Mouse (Mus musculus) lung, postnatal 0 days (tissue): ENCODE measurements around the gene Gbp5. TPM values are rescaled to one million over a fixed set of nuclear protein-coding genes. Genes with fewer than 3 reads are reported as not detected.
A peak's percentile ranks its signal among the peaks of the same experiment; 100 is the strongest.
"Not testable (repeated sequence)": the region's sequence is repeated elsewhere in the genome, so short reads cannot be mapped to it uniquely, and the experiment has no call there.

ENCODE experiments used
- ATAC-seq: fragments of 200-750 bp; cut with Nextera tagmentation; 2 replicates; pipeline ENCODE4 v1.8.0; 2017; ENCODE audit warnings: moderate library complexity
- DNase-seq: peaks from one replicate; pipeline ENCODE4 v3.0.0-alpha.2; 2016; ENCODE audit warnings: low spot score
- H3K27ac ChIP-seq: fragments of 300-500 bp; sonication (generic); 2 replicates; pipeline ENCODE4 v1.5.1; 2014; ENCODE audit warnings: antibody characterized with exemption, mild to moderate bottlenecking, low read length, mixed read lengths
- H3K27me3 ChIP-seq: fragments of 300-500 bp; sonication (generic); replicated peaks from 2 replicates; pipeline ENCODE4 v1.6.1; 2014; ENCODE audit warnings: low read length, mixed read lengths; ENCODE audit not compliant: insufficient read depth
- H3K36me3 ChIP-seq: fragments of 300-500 bp; sonication (generic); 2 replicates; pipeline ENCODE4 v1.6.1; 2014; ENCODE audit warnings: low read length, mixed read lengths; ENCODE audit not compliant: insufficient read depth
- H3K4me1 ChIP-seq: fragments of 300-500 bp; sonication (generic); 2 replicates; pipeline ENCODE4 v1.6.1; 2014; ENCODE audit warnings: antibody characterized with exemption, low read depth, low read length, mixed read lengths; ENCODE audit not compliant: insufficient read depth
- H3K4me2 ChIP-seq: fragments of 300-500 bp; sonication (generic); replicated peaks from 2 replicates; pipeline ENCODE4 v1.6.1; 2014; ENCODE audit warnings: low read depth, mild to moderate bottlenecking, low read length, moderate library complexity, mixed read lengths
- H3K4me3 ChIP-seq: fragments of 300-500 bp; sonication (generic); 2 replicates; pipeline ENCODE4 v1.5.1; 2014; ENCODE audit warnings: low read depth, low read length
- H3K9ac ChIP-seq: fragments of 300-500 bp; sonication (generic); replicated peaks from 2 replicates; pipeline ENCODE4 v1.6.1; 2014; ENCODE audit warnings: low read depth, mild to moderate bottlenecking
- H3K9me3 ChIP-seq: fragments of 300-500 bp; sonication (generic); 2 replicates; pipeline ENCODE4 v1.6.1; 2016; ENCODE audit warnings: low read length, mixed read lengths
- CTCF ChIP-seq: IDR thresholded peaks from 2 replicates; pipeline ENCODE4 v1.5.1; 2016; ENCODE audit warnings: antibody characterized with exemption, mild to moderate bottlenecking
- EP300 ChIP-seq: IDR thresholded peaks from 2 replicates; pipeline ENCODE4 v1.6.1; 2016; ENCODE audit warnings: antibody characterized with exemption, mild to moderate bottlenecking, control low read depth
- WGBS: fragments of 180-500 bp; shearing (Covaris S2); extraction: QIAGEN DNeasy Blood & Tissue Kit; methylation state at CpG from one replicate; pipeline ENCODE4 v1.1.7; 2014; 5-methylcytosine and 5-hydroxymethylcytosine counted together
- polyA plus RNA-seq: library from polyadenylated mRNA; unstranded; fragments of >200 nt; fragmentation: Nextera tagmentation; extraction: Ambion mirVana; gene quantifications from 2 replicates; pipeline ENCODE4 v1.2.1, GENCODE M21; 2015

Gbp5 gene
- polyA plus RNA-seq, 1 experiment from 2014 or later: 0.27 TPM

- peak within 1 kb of the TSS; percentile 41 for H3K4me3 ChIP-seq
- H3K4me2 ChIP-seq: peak within 1 kb of the TSS; percentile 56
- ATAC-seq (peak; percentile 50), DNase-seq (peak; percentile 64)
- H3K9ac ChIP-seq: no peak within 1 kb of the TSS
- H3K36me3 ChIP-seq: no peaks in the 10 kb centered on the region
- peak within 1 kb of the TSS; percentile 67 for H3K27ac ChIP-seq
- H3K4me1 ChIP-seq: no peaks in the 10 kb centered on the region
- WGBS: 18% methylated on average over 3 of the region's 3 CpGs
- H3K9me3 ChIP-seq: no peaks in the 10 kb centered on the region
- TF ChIP-seq CTCF (no peak), EP300 (no peak)
- no peaks in the 10 kb centered on the region for H3K27me3 ChIP-seq
These were observed 66.0 kb downstream of the Gbp5 start, which contains the start of gene Gbp3 for GRCm38 (mm10) chr3:142559632-142560228. Gene Gbp3 (plus strand): TSS chr3:142560026.

- Histone ChIP-seq H3K27me3 (no peaks in the 10 kb centered on the region), H3K9me3 (no peaks in the 10 kb centered on the region), H3K4me1 (no peaks in the 10 kb centered on the region), H3K4me3 (peak overlapping the region; percentile 41), H3K9ac (no peak overlapping the region), H3K27ac (peak overlapping the region; percentile 67), H3K36me3 (no peaks in the 10 kb centered on the region), H3K4me2 (peak overlapping the region; percentile 56)
- TF ChIP-seq EP300 (no peak), CTCF (peak; percentile 99)
- peak; percentile 89 for ATAC-seq
- peak; percentile 86 for DNase-seq
- 4% methylated on average over 12 of the region's 12 CpGs for WGBS
These were observed 66.6 kb downstream of the Gbp5 start for GRCm38 (mm10) chr3:142560296-142560948.

- TF ChIP-seq CTCF (no peak), EP300 (no peak)
- H3K4me1 ChIP-seq: no peaks in the 10 kb centered on the region
- H3K9me3 ChIP-seq: no peaks in the 10 kb centered on the region
- H3K4me2 ChIP-seq: peak overlapping the region; percentile 56; the same call in 1 of the 2 replicates
- H3K27ac ChIP-seq: no peak overlapping the region
- no peak for ATAC-seq
- no peaks in the 10 kb centered on the region for H3K27me3 ChIP-seq
- DNase-seq: no peak
- no peaks in the 10 kb centered on the region for H3K36me3 ChIP-seq
- WGBS: 78% methylated on average over 14 of the region's 14 CpGs
- H3K9ac ChIP-seq: no peak overlapping the region
- peak overlapping the region; percentile 41; the same call in 1 of the 2 replicates for H3K4me3 ChIP-seq
These were observed 67.4 kb downstream of the Gbp5 start for GRCm38 (mm10) chr3:142561045-142561646.

- Histone ChIP-seq H3K9me3 (no peaks in the 10 kb centered on the region), H3K36me3 (no peaks in the 10 kb centered on the region)
These were observed 67.9 kb downstream of the Gbp5 start for GRCm38 (mm10) chr3:142561666-142562065.

GRCm38 (mm10) chr3:142567490-142567889, 73.7 kb downstream of the Gbp5 start:
- not testable (repeated sequence) for H3K4me3 ChIP-seq, H3K9ac ChIP-seq, H3K27ac ChIP-seq, DNase-seq, H3K36me3 ChIP-seq, H3K4me2 ChIP-seq, H3K9me3 ChIP-seq, H3K4me1 ChIP-seq, ATAC-seq, H3K27me3 ChIP-seq
- WGBS: 84% methylated on average over 5 of the region's 5 CpGs

More at GRCm38 (mm10) chr3:142561666-142562065, 67.9 kb downstream of the Gbp5 start:
- ATAC-seq (no peak), DNase-seq (no peak)
- H3K27ac ChIP-seq: no peak overlapping the region
- no peak overlapping the region for H3K4me2 ChIP-seq
- WGBS: 76% methylated on average over 7 of the region's 7 CpGs
- H3K4me1 ChIP-seq: no peaks in the 10 kb centered on the region
- H3K27me3 ChIP-seq: no peaks in the 10 kb centered on the region
- TF ChIP-seq CTCF (no peak), EP300 (no peak)
- H3K9ac ChIP-seq: no peak overlapping the region
- H3K4me3 ChIP-seq: no peak overlapping the region

GRCm38 (mm10) chr3:142570738-142571137, 77.0 kb downstream of the Gbp5 start:
- 93% methylated on average over 4 of the region's 4 CpGs for WGBS
- Histone ChIP-seq H3K4me2 (no peak overlapping the region), H3K27me3 (no peaks in the 10 kb centered on the region), H3K4me1 (no peaks in the 10 kb centered on the region), H3K4me3 (no peak overlapping the region), H3K36me3 (no peaks in the 10 kb centered on the region; the same call in 1 of the 2 replicates), H3K9ac (no peak overlapping the region), H3K27ac (no peak overlapping the region), H3K9me3 (no peaks in the 10 kb centered on the region)
- no peak for ATAC-seq
- no peak for TF ChIP-seq EP300
- no peak for DNase-seq

Other genes starting within 250 kb of the Gbp5 start
- gene Pdlim5, start 98.3 kb upstream of the Gbp5 start, polyA plus RNA-seq: 25.8 and 28.4 TPM in 2 replicates
- 12.6 and 15.6 TPM in 2 replicates for gene Gbp7, start 36.4 kb downstream of the Gbp5 start, polyA plus RNA-seq
- 7.5 and 7.8 TPM in 2 replicates for gene Gbp3, start 66.0 kb downstream of the Gbp5 start, polyA plus RNA-seq
- gene Gbp2b, start 100.9 kb downstream of the Gbp5 start, polyA plus RNA-seq: 0.05 TPM in 2 replicates
- 8.3 and 9.5 TPM in 2 replicates for gene Gbp2, start 126.6 kb downstream of the Gbp5 start, polyA plus RNA-seq
- gene Kyat3, start 207.1 kb downstream of the Gbp5 start, polyA plus RNA-seq: 4.6 and 5.7 TPM in 2 replicates